Mouse (Mus musculus) stomach, embryonic 14.5 days (tissue): ENCODE results near the gene Plscr4. TPM values are rescaled to one million over a fixed set of nuclear protein-coding genes. Genes with fewer than 3 reads are reported as not detected.

Experiments used
- ATAC-seq: fragments of 200-750 bp; cut with Nextera tagmentation; 2 replicates; pipeline ENCODE4 v1.8.0; 2017; ENCODE audit warnings: low read depth, moderate TSS enrichment; ENCODE audit not compliant: insufficient number of reproducible peaks, insufficient read depth, low FRiP score
- H3K27ac ChIP-seq: fragments of 300-500 bp; sonication (generic); 2 replicates; pipeline ENCODE4 v1.5.1; 2014; ENCODE audit warnings: mild to moderate bottlenecking, low read length, moderate library complexity, mixed read lengths
- H3K27me3 ChIP-seq: fragments of 300-500 bp; sonication (generic); 2 replicates; pipeline ENCODE4 v1.6.1; 2014; ENCODE audit warnings: low read length, control low read depth, mixed read lengths; ENCODE audit not compliant: control insufficient read depth, insufficient read depth
- H3K36me3 ChIP-seq: fragments of 300-500 bp; sonication (generic); 2 replicates; pipeline ENCODE4 v1.6.1; 2014; ENCODE audit warnings: mild to moderate bottlenecking, control low read depth, low read length, moderate library complexity, mixed read lengths; ENCODE audit not compliant: control insufficient read depth, insufficient read depth
- H3K4me1 ChIP-seq: fragments of 300-500 bp; sonication (generic); 2 replicates; pipeline ENCODE4 v1.6.1; 2014; ENCODE audit warnings: low read length, control low read depth, mixed read lengths; ENCODE audit not compliant: control insufficient read depth, insufficient read depth
- H3K4me2 ChIP-seq: fragments of 300-500 bp; sonication (generic); replicated peaks from 2 replicates; pipeline ENCODE4 v1.6.1; 2014; ENCODE audit warnings: low read depth, low read length, control low read depth
- H3K4me3 ChIP-seq: fragments of 300-500 bp; sonication (generic); 2 replicates; pipeline ENCODE4 v1.5.1; 2014; ENCODE audit warnings: low read depth, low read length, control low read depth
- H3K9ac ChIP-seq: fragments of 300-500 bp; sonication (generic); replicated peaks from 2 replicates; pipeline ENCODE4 v1.6.1; 2014; ENCODE audit warnings: low read depth, mild to moderate bottlenecking, control low read depth, low read length, moderate library complexity, mixed read lengths
- H3K9me3 ChIP-seq: fragments of 300-500 bp; sonication (generic); 2 replicates; pipeline ENCODE4 v1.6.1; 2016; ENCODE audit warnings: low read depth, low read length, control low read depth; ENCODE audit not compliant: control insufficient read depth
- WGBS: fragments of 180-500 bp; shearing (Covaris S2); extraction: QIAGEN DNeasy Blood & Tissue Kit; methylation state at CpG from one replicate; pipeline ENCODE4 v1.1.7; 2014; 5-methylcytosine and 5-hydroxymethylcytosine counted together
- polyA plus RNA-seq: library from polyadenylated mRNA; unstranded; fragments of >200 nt; fragmentation: Nextera tagmentation; extraction: Ambion mirVana; gene quantifications from 2 replicates; pipeline ENCODE4 v1.2.1, GENCODE M21; 2014

Plscr4 gene
- polyA plus RNA-seq, 1 experiment from 2014 or later: 13.2 TPM

- Histone ChIP-seq H3K27ac (no peak overlapping the region; the same call in 1 of the 2 replicates), H3K9me3 (no peaks in the 10 kb centered on the region), H3K4me3 (peak overlapping the region; percentile 70), H3K9ac (peak overlapping the region; percentile 60; the same call in 1 of the 2 replicates), H3K4me2 (peak overlapping the region; percentile 79), H3K36me3 (no peaks in the 10 kb centered on the region), H3K27me3 (no peaks in the 10 kb centered on the region), H3K4me1 (0 out of 2 replicates have a peak, but pooled peaks cover 2% of the 10 kb centered on the region)
- WGBS: 93% methylated on average over 2 of the region's 2 CpGs
- ATAC-seq: no peak
Measured at GRCm38 (mm10) chr9:92458418-92458817, 1.2 kb downstream of the Plscr4 start.

GRCm38 (mm10) chr9:92467724-92468123 lies 10.6 kb downstream of the Plscr4 start:
- 58% methylated on average over 4 of the region's 4 CpGs for WGBS
- no peak overlapping the region for H3K4me2 ChIP-seq
- no peaks in the 10 kb centered on the region for H3K9me3 ChIP-seq
- no peaks in the 10 kb centered on the region for H3K27me3 ChIP-seq
- H3K4me3 ChIP-seq: no peak overlapping the region
- no peak overlapping the region for H3K27ac ChIP-seq
- no peaks in the 10 kb centered on the region for H3K4me1 ChIP-seq
- no peak overlapping the region for H3K9ac ChIP-seq
- no peaks in the 10 kb centered on the region for H3K36me3 ChIP-seq
- ATAC-seq: no peak

DNA sequence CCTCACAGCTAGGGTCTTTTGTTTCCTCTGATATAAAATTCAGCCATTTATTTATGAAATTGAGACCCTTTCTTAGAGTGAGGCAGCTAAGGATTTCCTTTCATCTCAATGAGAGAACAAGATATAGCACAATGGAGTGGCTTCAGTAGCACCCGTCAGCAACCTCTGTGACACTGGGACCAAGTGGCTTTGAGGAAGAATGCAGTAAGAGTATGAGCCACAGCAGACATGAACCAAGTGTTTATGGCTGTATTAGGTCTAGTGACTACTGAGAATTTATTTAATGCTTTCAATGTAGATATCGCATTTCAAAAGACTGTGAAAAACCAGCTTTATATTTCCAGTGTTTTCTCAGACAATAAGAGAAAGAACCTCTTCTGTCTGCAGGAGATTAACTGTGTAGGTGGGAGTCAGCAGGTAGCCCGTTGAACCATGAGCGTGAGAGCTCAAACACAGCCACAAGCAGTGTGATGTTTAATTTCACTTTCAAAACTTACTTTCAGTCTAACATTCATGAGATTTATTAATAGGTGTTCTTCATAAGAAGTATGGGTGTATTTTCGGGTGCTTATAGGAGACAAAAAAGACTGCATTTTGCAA lies 15.2 kb downstream of the Plscr4 start:
- H3K36me3 ChIP-seq: no peaks in the 10 kb centered on the region
- no peaks in the 10 kb centered on the region for H3K4me1 ChIP-seq
- H3K27ac ChIP-seq: no peak overlapping the region
- no peak for ATAC-seq
- 70% methylated on average over 5 of the region's 5 CpGs for WGBS
- H3K27me3 ChIP-seq: no peaks in the 10 kb centered on the region
- no peak overlapping the region for H3K4me2 ChIP-seq
- no peak overlapping the region for H3K4me3 ChIP-seq
- no peaks in the 10 kb centered on the region for H3K9me3 ChIP-seq
- no peak overlapping the region for H3K9ac ChIP-seq

- H3K27me3 ChIP-seq: no peaks in the 10 kb centered on the region
- H3K9me3 ChIP-seq: no peaks in the 10 kb centered on the region
- no peak overlapping the region for H3K4me2 ChIP-seq
- H3K4me1 ChIP-seq: no peaks in the 10 kb centered on the region
- 89% methylated on average over 2 of the region's 2 CpGs for WGBS
- ATAC-seq: no peak
- H3K27ac ChIP-seq: no peak overlapping the region
- H3K9ac ChIP-seq: no peak overlapping the region
- no peak overlapping the region for H3K4me3 ChIP-seq
- no peaks in the 10 kb centered on the region for H3K36me3 ChIP-seq
Measured at GRCm38 (mm10) chr9:92473178-92473577, 16.0 kb downstream of the Plscr4 start.

DNA sequence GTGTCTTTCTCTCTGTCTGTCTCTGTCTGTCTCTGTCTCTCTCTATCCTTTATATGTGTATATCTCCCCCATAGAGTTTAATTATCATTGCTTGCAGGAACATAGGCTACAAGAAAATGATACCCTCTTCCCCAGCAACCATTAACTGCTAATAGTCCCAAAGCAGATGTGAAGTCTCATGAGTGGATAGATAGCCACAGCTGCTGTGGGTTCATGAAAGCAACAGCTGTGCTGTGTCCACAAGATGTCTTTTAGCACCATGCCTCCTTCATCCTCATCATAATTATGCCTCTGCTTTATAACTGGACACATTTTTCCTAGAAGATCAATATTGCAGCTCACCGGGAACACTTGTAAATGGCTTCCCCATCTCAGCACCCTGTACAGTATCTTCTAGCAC lies 17.1 kb downstream of the Plscr4 start:
- no peak for ATAC-seq
- Histone ChIP-seq H3K9me3 (no peaks in the 10 kb centered on the region), H3K9ac (no peak overlapping the region), H3K27ac (no peak overlapping the region), H3K27me3 (no peaks in the 10 kb centered on the region), H3K4me1 (no peaks in the 10 kb centered on the region), H3K36me3 (no peaks in the 10 kb centered on the region), H3K4me3 (no peak overlapping the region), H3K4me2 (no peak overlapping the region)
- 52% methylated on average over 1 of the region's 1 CpGs for WGBS

DNA sequence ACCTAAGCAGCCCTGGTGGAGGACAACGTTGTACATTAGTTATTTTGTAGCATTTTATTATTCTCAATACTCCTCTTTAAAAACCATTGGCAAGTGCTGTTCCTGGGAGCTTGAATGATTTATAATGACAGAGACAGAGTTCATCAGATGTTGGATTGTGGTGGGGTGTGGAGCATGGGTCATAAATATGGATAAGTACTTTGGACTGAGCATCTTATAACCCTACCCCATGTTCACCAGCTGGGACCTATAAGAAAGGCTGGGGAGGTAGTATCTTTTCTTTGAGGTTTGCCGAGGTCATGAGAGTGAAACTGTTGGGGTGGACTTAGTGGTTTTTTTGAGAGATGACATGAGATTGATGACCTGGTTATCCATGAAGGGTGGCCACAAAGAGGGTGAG lies 24.5 kb downstream of the Plscr4 start:
- WGBS: 55% methylated on average over 2 of the region's 2 CpGs
- Histone ChIP-seq H3K4me1 (no peaks in the 10 kb centered on the region), H3K36me3 (no peaks in the 10 kb centered on the region), H3K9ac (no peak overlapping the region), H3K27me3 (no peaks in the 10 kb centered on the region), H3K9me3 (no peaks in the 10 kb centered on the region), H3K4me3 (no peak overlapping the region), H3K4me2 (no peak overlapping the region), H3K27ac (no peak overlapping the region)
- ATAC-seq: no peak

DNA sequence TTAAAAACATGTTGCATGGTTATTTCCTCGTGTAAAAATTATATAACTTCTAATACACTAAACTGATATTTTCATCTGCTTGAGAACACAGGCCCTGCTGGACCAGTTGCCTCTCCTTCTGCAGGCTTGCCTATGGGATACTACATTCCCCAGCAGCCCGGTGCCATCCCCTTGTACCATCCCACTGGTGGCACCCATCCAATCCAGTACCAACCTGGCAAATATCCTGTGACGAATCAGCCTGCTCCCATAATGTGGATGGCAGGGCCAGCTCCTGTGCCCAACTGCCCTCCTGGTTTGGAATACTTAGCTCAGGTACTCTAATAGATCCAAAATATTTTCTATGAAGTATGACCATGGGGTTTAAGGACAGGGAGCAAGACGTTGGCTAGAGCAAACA lies 25.4 kb downstream of the Plscr4 start:
- Histone ChIP-seq H3K9ac (no peak overlapping the region), H3K27me3 (no peaks in the 10 kb centered on the region), H3K27ac (no peak overlapping the region), H3K4me2 (no peak overlapping the region), H3K36me3 (no peaks in the 10 kb centered on the region), H3K9me3 (no peaks in the 10 kb centered on the region), H3K4me1 (no peaks in the 10 kb centered on the region), H3K4me3 (no peak overlapping the region)
- ATAC-seq: no peak
- WGBS: 80% methylated on average over 4 of the region's 4 CpGs

DNA sequence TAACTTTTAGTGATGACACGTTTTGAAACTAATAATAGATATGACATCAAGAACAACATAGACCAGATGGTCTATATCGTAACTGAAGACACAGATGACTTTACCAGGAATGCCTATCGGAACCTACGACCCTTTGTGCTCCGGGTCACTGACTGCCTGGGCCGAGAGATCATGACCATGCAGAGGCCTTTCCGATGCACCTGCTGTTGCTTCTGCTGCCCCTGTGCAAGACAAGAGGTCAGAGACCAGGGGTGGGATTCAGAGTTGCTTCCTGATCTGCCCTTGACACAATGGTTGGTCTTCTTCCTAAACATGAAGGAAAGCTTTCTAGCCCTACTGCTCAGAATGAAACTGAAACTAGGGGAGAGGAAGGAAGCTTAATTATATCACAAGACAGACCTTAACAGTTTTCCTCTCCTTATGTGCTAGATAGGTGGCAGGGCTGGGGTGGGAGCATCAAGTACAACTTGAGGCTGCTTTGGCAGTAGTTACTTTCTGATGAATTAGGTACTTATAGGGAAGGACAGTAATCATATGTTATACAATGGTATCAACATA lies 27.6 kb downstream of the Plscr4 start:
- WGBS: 83% methylated on average over 7 of the region's 7 CpGs
- ATAC-seq: no peak
- Histone ChIP-seq H3K9ac (no peak overlapping the region), H3K27ac (no peak overlapping the region), H3K27me3 (no peaks in the 10 kb centered on the region), H3K4me2 (no peak overlapping the region), H3K4me3 (no peak overlapping the region), H3K36me3 (no peaks in the 10 kb centered on the region), H3K4me1 (no peaks in the 10 kb centered on the region), H3K9me3 (no peaks in the 10 kb centered on the region)

GRCm38 (mm10) chr9:92489857-92490256 lies 32.7 kb downstream of the Plscr4 start:
- H3K4me2 ChIP-seq: no peak overlapping the region
- 84% methylated on average over 7 of the region's 7 CpGs for WGBS
- ATAC-seq: no peak

More at GRCm38 (mm10) chr9:92489857-92490256, 32.7 kb downstream of the Plscr4 start:
- Histone ChIP-seq H3K4me1 (no peaks in the 10 kb centered on the region), H3K9me3 (no peaks in the 10 kb centered on the region), H3K36me3 (no peaks in the 10 kb centered on the region; the same call in 1 of the 2 replicates), H3K4me3 (no peak overlapping the region), H3K9ac (no peak overlapping the region), H3K27me3 (no peaks in the 10 kb centered on the region), H3K27ac (no peak overlapping the region)
